Mouse (Mus musculus) liver, postnatal 0 days (tissue): ENCODE measurements around the gene Lemd1.

ENCODE experiments used
- CTCF ChIP-seq: sonication (generic); IDR thresholded peaks from 2 replicates; pipeline ENCODE4 v1.5.1; 2016; ENCODE audit warnings: antibody characterized with exemption, low read depth
- EP300 ChIP-seq: IDR thresholded peaks from 2 replicates; pipeline ENCODE4 v1.6.1; 2016; ENCODE audit warnings: antibody characterized with exemption, low read depth, mild to moderate bottlenecking

DNA sequence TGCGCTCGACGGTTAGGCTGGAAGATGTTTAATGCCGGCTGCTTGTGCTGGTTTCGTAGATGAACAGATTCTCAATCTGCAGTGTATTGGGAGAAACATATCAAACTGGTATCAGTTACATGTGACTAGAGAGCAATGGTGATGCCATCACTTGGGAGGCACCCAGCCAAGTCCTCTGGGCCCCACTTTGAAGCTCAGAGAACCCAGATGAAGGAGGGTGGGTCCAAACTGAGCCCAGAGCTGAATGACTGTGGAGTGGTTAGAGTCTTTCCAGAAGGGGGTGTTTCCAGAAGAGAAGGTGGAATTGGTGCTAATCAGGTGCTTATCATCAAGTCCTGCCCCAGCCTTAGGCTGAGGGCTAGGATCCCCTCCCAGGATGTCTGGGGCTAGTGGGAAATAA lies 110.0 kb downstream of the Lemd1 start:
- no peak for TF ChIP-seq CTCF
- TF ChIP-seq EP300: no peak
